Mouse (Mus musculus) thymus, adult 2 months (tissue): ENCODE measurements around the gene H2-Eb1. TPM values are rescaled to one million over a fixed set of nuclear protein-coding genes. Genes with fewer than 3 reads are reported as not detected.
A peak's percentile ranks its signal among the peaks of the same experiment; 100 is the strongest.

Experiments
- DNase-seq: peaks from one replicate; pipeline ENCODE4 v3.0.0; 2021
- H3K27ac ChIP-seq: fragments of 200-500 bp; 2 replicates; pipeline ENCODE4 v1.5.1; 2012; ENCODE audit warnings: low read length, control low read depth; ENCODE audit not compliant: control insufficient read depth, insufficient read depth
- H3K27me3 ChIP-seq: fragments of 200-500 bp; 2 replicates; pipeline ENCODE4 v1.6.1; 2012; ENCODE audit warnings: mild to moderate bottlenecking, low read length, moderate library complexity, mixed read lengths; ENCODE audit not compliant: control insufficient read depth, insufficient read depth
- H3K36me3 ChIP-seq: fragments of 200-500 bp; 2 replicates; pipeline ENCODE4 v1.6.1; 2012; ENCODE audit warnings: mild to moderate bottlenecking, low read length, moderate library complexity; ENCODE audit not compliant: control insufficient read depth, insufficient read depth
- H3K4me1 ChIP-seq: fragments of 200-500 bp; replicated peaks from 2 replicates; pipeline ENCODE4 v1.6.1; 2012; ENCODE audit warnings: low read length; ENCODE audit not compliant: control insufficient read depth, insufficient read depth
- H3K4me3 ChIP-seq: fragments of 200-500 bp; 2 replicates; pipeline ENCODE4 v1.5.1; 2012; ENCODE audit warnings: mild to moderate bottlenecking, low read length, control low read depth, moderate library complexity; ENCODE audit not compliant: control insufficient read depth, insufficient read depth
- CTCF ChIP-seq: fragments of 200-500 bp; IDR thresholded peaks from 2 replicates; pipeline ENCODE4 v1.5.1; 2012; ENCODE audit warnings: mild to moderate bottlenecking, control low read depth, low read length, moderate library complexity, borderline replicate concordance; ENCODE audit not compliant: control insufficient read depth, poor library complexity, insufficient read depth; ENCODE audit errors: extremely low read depth
- POLR2A ChIP-seq: fragments of 200-500 bp; IDR thresholded peaks from 2 replicates; pipeline ENCODE4 v1.6.1; 2012; ENCODE audit warnings: mild to moderate bottlenecking, low read length, control low read depth, moderate library complexity; ENCODE audit not compliant: control insufficient read depth, poor library complexity, insufficient read depth; ENCODE audit errors: extremely low read depth
- WGBS: fragments of 180-500 bp; shearing (Covaris S2); methylation state at CpG from one replicate; pipeline ENCODE4 v1.1.7; 2018; 5-methylcytosine and 5-hydroxymethylcytosine counted together
- polyA plus RNA-seq: library from polyadenylated mRNA; depleted of rRNA; stranded (reverse); fragments of >200 nt; gene quantifications from 2 replicates; pipeline ENCODE4 v1.2.3, GENCODE M21; 2012

Gene H2-Eb1
- polyA plus RNA-seq, 1 experiment = 666 TPM

GRCm38 (mm10) chr17:34317275-34317674 lies 11.6 kb downstream of the H2-Eb1 start:
- no peaks in the 10 kb centered on the region for H3K36me3 ChIP-seq
- WGBS = 41% methylated on average over 2 of the region's 2 CpGs
- H3K27ac ChIP-seq = no peak overlapping the region
- no peaks in the 10 kb centered on the region for H3K27me3 ChIP-seq
- no peak overlapping the region for H3K4me3 ChIP-seq
- TF ChIP-seq POLR2A (no peak), CTCF (no peak)
- H3K4me1 ChIP-seq = peaks cover under 1% of the 10 kb centered on the region
- no peak for DNase-seq

GRCm38 (mm10) chr17:34325436-34325835 lies 19.8 kb downstream of the H2-Eb1 start, which contains the start of gene H2-Eb2:
Gene H2-Eb2, plus strand, starts transcription at chr17:34325665.
- Histone ChIP-seq H3K4me3 (no peak within 1 kb of the TSS), H3K4me1 (peaks cover 7% of the 10 kb centered on the region), H3K27ac (no peak within 1 kb of the TSS), H3K36me3 (no peaks in the 10 kb centered on the region), H3K27me3 (no peaks in the 10 kb centered on the region)
- peak; percentile 18 for DNase-seq
- 79% methylated on average over 4 of the region's 4 CpGs for WGBS
- no peak for TF ChIP-seq CTCF
- no peak for TF ChIP-seq POLR2A

GRCm38 (mm10) chr17:34326373-34326772 lies 20.7 kb downstream of the H2-Eb1 start:
- 65% methylated on average over 3 of the region's 3 CpGs for WGBS
- no peak for TF ChIP-seq POLR2A
- TF ChIP-seq CTCF = no peak
- Histone ChIP-seq H3K36me3 (no peaks in the 10 kb centered on the region), H3K27ac (no peak overlapping the region), H3K4me3 (no peak overlapping the region), H3K4me1 (peaks cover 7% of the 10 kb centered on the region), H3K27me3 (no peaks in the 10 kb centered on the region)
- DNase-seq = no peak

GRCm38 (mm10) chr17:34329807-34330206 lies 24.1 kb downstream of the H2-Eb1 start:
- no peak overlapping the region; the same call in 1 of the 2 replicates for H3K27ac ChIP-seq
- 11% methylated on average over 2 of the region's 2 CpGs for WGBS

GRCm38 (mm10) chr17:34331200-34331599 lies 25.5 kb downstream of the H2-Eb1 start:
- DNase-seq = no peak
- Histone ChIP-seq H3K4me3 (no peak overlapping the region), H3K27me3 (no peaks in the 10 kb centered on the region), H3K4me1 (peaks cover 7% of the 10 kb centered on the region), H3K36me3 (no peaks in the 10 kb centered on the region), H3K27ac (no peak overlapping the region)
- WGBS = 97% methylated on average over 1 of the region's 1 CpGs
- TF ChIP-seq POLR2A (no peak), CTCF (no peak)

More at GRCm38 (mm10) chr17:34329807-34330206, 24.1 kb downstream of the H2-Eb1 start:
- no peak for DNase-seq
- no peak for TF ChIP-seq CTCF
- TF ChIP-seq POLR2A = no peak
- Histone ChIP-seq H3K36me3 (no peaks in the 10 kb centered on the region), H3K4me3 (no peak overlapping the region), H3K27me3 (no peaks in the 10 kb centered on the region), H3K4me1 (peaks cover 7% of the 10 kb centered on the region)

- no peak for DNase-seq
- H3K27ac ChIP-seq = no peak overlapping the region
- no peaks in the 10 kb centered on the region for H3K27me3 ChIP-seq
- H3K36me3 ChIP-seq = no peaks in the 10 kb centered on the region
- H3K4me1 ChIP-seq = no peaks in the 10 kb centered on the region
- H3K4me3 ChIP-seq = no peak overlapping the region
- no peak for TF ChIP-seq POLR2A
- WGBS = 35% methylated on average over 3 of the region's 3 CpGs
Measured at GRCm38 (mm10) chr17:34340619-34341402, 35.1 kb downstream of the H2-Eb1 start.
